Mouse (Mus musculus): ENCODE data around the gene Homer3.

Gene Homer3

GRCm38 (mm10) chr8:70332878-70333202, 50.2 kb downstream of the Homer3 start:
- in situ Hi-C loops (cut with MseI, MboI): no loop called here

GRCm38 (mm10) chr8:70338931-70339330, 56.3 kb downstream of the Homer3 start:
- in situ Hi-C loops (cut with MseI, MboI): no loop called here

DNA sequence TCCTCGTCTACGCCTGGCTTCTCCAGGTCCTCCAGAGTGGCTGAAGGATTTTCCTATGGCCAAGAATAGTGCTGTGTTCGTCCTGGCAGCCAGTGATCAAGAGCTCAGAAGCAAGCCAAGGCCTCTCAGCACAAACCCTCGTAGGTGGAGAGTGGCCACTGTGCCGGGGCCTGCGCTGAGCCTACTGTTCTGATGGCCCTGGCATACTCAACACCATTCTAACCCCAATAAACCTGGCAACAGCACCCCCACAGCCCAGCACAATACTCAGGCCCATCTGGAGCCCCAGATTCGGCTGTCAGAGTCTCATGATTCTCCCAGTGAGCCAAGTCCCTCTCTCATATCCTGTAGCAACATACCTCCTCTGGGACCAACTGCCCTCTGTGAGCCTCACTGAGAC, 58.0 kb downstream of the Homer3 start:
- in situ Hi-C loops (cut with MseI, MboI): no loop called here

DNA sequence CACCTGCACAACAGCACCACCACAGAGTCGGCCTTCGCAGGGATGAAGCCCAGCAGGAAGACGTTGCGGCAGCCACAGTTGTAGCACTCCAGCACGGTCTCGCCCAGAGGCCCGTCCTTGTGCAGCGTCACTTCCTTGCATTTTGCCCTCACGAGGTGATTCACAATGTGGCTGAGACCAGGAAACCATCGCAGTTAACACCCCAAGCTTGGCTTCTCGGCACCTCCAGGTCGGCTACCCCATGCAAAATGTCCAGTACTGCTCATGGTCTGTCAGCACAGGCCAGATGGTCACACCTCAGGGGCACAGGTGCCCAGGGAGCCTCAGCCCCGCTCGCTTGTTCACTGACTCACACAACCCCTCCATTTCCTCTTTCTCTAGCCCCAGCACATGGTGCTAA, 59.4 kb downstream of the Homer3 start:
- in situ Hi-C loops (cut with MseI, MboI): no loop called here

DNA sequence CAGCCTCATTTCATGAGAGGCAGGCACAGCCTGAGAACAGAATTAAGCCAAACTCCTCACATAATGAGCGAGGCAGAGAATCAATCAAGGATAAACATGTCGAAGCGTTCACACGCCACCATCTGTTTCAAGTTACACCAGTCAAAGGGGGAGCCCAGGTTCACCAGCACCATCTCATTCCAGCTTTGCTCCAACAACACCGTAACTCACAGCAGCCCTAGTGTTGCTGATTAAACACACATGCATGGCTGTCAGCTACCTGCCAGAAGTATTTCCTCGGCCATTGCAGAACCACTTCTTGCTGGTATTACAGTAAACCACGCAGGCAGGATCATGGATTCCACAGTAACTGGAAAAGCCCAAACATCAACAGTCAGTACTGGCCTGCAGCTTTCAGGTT, 60.4 kb downstream of the Homer3 start:
- in situ Hi-C loops (cut with MseI, MboI): no loop called here

DNA sequence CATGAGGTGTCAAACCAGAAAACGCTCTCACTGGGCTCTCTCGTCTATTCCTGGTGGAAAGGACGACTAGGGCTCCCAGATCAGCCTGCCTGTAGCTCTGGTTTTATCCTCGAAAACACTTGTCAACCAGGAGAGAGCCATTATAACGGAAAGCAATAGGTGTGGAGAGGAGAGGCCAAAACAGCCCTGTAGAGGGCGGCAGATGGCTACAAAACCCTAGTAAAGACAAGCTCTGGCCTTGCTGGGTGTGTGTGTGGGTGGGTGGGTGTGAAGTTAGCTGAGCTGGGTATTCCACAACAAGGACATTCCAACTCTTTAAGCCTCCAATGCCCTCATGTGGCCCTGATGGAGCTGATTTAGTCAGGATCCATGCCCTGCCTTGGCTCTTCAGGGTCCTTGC, 61.1 kb downstream of the Homer3 start:
- in situ Hi-C loops (cut with MseI, MboI): no loop called here

All from mouse trophoblast stem cell (cell line).